Mouse (Mus musculus): ENCODE measurements at regions not wholly inside any gene's neighbourhood (a gene's known extent, or its start where the extent isn't known, plus 50 kb on each side); places are given as distances from the start of the nearest gene placed in this dataset.

DNA sequence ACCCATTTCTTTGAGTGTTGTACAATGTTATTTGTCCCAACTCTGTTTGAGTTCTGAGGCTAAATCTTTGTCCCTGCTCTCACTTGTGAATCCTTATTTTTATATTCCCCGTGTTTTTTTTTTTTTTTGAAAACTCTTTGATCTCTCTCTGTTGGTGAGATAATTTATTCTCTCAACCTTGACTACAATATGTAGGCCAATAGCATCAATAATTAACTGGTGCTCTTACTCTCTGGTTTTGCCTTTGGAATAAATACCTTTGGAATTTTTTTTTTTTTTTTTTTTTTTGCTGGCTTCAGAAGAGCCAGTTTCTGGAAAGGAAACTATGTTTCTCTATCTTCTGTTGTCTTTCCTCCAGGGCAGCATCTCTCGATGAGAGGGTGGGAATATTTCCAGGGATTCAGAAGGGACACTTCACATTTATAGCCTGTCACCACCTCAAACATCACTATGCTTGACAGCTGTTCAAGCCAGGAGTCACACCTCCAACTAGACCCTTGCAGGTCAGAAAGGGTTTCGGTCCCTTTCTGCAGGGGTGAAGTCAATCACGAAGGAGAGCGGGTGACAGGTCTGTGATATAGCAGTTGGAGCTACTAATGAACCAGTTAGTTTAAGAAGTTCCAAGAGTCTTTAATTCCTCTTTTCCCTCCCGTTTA is 330.9 kb upstream of the Fam241a start:
- in situ Hi-C loops (cut with MseI, MboI), result no loop called here

DNA sequence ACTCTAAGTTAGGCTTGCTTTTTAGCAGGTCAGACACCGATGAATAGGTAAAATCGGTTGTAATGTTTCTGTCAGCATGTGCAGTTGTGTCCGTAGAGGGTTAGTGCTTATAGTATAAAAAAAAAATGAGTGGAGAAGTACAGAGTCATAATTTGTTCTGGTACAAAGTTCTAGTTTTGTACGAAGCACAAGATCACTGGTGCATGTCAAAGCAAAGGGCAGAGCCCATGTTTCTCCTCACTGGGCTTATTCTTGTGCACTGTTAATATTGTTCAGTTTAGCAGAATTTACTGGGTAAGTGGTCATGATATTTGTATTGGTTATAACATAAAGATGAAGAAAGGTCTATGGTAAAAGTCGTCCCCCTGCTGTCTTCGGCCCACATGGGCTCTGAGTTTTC is 330.4 kb upstream of the Fam241a start:
- in situ Hi-C loops (cut with MseI, MboI), result no loop called here

DNA sequence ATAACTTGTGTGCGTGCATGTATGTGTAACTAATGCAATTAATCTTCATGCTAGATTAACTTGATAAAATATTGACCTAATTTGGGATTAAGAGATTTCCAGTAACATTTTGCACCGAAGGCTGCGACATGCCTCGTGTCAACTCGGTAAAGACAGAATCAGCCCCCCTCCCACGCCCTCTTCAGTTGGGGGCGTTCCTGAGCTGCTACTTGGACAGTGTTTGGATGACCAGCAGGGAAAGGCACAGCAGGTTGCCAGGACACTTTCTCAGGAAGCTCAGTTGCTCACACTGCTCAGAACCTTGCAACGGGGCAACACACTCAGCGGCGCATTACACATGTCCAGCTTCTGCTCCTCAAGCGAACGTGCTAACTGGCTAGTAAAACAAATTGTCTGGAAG is 326.2 kb upstream of the Fam241a start:
- in situ Hi-C loops (cut with MseI, MboI), result no loop called here

DNA sequence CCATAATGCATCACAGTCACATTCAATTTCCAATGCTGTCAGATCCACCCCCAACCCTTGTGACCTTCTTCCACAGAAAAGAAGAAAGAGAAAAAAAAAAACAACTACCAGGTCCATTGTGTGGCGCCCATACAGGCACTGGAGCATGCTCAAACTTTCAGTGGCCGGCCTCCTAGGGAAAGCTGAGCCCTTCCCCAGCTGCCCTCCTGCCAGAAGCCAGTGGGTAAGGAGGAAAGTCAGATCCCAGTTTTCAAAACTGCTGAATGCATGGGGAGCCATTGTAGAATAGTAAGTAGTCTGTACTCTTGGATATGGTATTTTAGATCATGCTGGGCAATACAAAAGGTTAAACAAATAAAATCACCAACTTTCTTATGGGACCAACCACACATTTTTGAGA is 325.5 kb upstream of the Fam241a start:
- in situ Hi-C loops (cut with MseI, MboI), result no loop called here

DNA sequence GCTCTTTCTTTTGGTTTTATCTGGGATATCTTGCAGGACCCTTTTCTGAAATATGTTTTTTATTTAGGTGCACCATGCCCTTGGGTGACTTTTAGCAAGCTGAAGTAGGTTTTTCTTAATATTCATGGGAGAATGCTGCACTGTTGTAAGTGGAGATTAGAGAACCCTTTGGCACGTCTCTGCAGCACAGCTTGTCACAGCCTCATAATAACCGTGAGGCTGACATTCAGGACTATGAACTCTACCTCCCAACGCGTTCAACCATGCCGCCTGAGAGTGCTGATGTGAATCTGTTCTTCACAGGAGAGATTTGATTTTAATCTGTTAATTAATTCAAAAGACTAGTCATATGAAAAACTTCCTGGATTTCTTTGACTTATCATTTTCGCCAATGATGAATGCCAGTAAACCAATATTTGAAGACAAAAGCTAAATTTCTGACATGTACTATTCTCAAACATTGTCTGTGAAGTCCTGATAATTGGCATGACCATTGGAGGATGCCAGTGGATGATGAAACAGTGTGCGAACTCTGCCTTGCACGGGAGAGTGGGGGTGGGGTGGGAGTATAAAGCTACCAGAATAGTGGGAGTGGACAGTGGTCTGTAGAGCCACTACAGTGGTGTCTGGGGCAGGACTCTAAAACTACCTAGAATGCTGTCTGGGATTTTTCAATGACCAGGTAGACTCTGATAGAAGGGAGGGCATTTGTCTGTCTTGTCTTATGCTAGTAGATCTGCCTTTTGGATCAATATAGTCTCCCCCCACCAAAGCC is 324.8 kb upstream of the Fam241a start:
- in situ Hi-C loops (cut with MseI, MboI), result no loop called here

DNA sequence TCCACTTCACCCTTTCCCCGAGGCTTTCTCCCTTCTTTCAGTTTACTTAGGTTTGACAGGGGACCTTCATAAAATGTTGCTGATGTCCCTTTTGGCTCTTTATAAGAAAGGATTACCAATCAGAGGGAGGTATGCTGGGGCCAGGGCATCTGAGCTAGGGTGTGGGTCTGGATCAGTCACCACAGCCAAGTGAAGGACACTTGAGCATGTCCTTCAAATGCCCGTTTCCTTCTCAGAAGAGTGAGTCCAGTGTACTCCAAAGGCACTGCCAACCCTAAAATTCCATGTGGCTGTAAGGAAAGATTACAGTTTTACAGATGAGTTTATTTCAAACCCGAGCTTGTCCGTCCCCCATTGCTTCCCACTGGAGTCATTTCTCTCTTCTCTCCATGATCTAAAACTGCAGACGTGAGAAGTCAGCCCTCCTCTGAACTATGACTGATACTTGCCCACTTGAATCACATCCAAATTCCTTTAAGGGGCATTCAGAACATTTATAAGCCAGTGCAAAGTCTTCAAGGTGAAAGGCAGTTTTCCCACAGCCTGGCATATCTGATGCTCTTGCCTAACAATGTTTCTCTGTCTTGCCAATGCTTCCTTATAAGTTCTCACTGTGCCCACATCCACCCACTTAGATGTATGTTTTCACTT is 321.8 kb upstream of the Fam241a start:
- in situ Hi-C loops (cut with MseI, MboI), result no loop called here

DNA sequence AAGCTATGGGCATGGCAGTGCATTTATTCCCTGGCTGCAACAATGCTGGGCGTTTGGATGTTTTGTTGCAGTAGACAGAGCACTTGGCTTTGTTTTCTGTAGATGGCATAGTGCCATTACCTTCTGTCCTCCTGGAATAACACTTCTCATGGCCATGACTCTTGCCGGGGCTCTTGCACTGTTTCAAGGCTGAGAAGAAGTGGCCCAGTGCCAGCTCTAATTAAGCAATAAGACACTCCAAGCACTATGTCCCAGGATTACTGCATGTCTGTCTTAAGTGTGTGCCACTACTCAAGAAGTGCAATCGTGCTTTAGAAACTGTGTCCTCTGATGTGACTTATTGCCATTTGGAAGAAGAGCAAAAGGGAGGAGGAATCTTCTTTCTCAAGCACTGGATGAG is 316.1 kb upstream of the Fam241a start:
- in situ Hi-C loops (cut with MseI, MboI), result no loop called here

DNA sequence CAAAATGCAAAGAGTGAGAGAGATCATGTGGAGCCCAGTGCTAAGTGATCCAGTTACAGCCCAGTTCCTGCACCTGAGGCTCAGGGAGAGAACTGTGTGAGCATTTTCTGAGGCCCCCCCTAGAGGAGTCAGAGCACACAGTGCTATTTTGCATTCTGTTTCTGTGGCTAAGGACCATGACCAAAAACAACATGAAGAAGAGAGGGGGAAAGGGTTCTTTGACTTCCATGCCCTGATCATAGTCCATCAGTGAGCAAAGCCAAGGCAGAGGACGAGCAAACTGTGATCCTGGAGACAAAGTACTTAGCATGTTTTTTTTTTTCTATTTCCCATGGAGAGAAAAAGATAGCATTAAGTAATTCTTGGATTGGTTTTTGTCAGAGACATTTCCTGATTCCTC is 314.5 kb upstream of the Fam241a start:
- in situ Hi-C loops (cut with MseI, MboI), result no loop called here

DNA sequence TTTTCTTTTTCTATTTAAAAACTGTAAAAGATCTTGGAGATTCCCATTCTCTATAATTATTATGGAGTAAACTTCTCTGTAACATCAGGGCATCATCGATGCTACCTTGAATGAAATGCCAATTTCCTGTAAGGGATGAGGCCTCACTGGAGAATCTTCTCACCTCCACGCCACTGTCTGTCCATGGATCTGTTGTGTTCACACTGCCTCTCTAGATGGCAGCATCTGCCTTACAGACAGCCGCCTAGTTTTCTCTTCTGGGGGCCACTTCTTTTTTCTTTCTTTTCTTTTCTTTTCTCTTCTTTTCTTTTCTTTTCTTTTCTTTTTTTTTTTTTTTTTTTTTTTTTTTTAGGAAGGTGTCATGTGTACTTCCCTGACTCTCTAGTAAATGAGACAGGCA is 310.8 kb upstream of the Fam241a start:
- in situ Hi-C loops (cut with MseI, MboI), result no loop called here

DNA sequence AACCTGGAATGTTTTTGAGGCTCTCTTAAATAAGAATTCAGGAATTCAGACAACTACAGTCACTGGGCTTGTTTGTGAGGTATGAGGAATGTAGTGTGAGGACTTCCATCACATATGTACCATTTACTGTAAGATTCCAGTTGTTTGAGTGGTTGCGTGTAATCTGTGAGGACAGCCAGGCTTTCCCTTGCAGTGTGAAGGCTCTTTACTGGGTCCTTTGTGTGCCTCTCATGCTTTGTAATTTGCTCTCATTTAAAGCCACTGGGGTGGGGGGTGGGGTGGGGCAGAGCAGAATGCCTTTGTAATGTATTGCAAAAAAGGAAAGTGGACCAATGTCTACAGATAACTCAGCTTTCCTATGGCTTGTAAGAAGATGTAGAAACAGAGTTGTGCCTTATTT is 310.4 kb upstream of the Fam241a start:
- in situ Hi-C loops (cut with MseI, MboI), result no loop called here

DNA sequence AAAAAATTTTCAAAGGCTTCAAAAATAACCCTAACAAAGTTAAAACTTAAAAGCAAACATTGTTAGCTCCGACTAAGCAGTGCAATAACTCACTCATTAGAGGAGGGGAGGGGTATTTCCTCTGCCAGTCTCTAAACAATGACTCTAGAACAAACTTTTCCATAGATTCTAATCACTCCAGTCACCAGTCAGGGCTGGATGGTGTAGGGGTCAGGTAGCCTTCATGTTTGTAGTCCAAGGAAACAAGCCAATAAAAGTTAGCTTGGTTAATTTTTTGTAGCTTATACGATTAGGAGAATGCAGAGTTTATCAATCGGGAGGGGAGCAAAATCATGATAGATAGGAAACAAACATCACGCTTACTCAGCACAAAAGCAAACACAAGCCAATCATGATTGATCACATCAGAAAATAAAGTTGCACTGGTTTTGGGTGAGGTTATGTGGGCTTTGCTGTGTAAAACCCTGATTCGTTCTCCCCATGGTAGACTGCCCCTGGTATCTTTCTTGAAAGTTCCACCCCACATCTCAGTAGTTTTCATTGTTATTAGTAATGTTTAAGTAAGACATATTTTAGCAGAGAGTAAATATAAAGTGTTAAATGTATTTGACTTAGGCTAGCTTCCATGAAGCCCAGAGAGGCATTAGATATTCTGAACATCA is 304.6 kb upstream of the Fam241a start:
- in situ Hi-C loops (cut with MseI, MboI), result no loop called here

DNA sequence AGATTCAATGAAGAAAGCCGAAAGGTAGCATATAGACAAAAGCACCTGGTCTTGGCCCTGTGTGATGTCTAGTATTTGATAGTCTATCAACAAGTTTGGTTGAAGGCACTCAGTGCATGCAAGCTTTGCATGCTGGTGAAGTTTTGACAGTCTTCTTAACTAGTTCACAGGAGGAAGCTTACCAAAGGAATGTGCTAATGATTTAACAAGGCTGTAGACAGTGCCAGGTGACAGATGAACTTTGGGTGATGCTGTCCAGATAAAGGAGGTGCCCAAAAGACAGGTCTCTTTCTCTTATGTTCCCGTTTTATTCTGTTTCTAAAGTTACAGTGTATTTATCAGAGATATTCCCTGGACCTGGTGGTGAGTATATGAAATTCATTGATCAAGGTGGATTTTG is 303.3 kb upstream of the Fam241a start:
- in situ Hi-C loops (cut with MseI, MboI), result no loop called here

DNA sequence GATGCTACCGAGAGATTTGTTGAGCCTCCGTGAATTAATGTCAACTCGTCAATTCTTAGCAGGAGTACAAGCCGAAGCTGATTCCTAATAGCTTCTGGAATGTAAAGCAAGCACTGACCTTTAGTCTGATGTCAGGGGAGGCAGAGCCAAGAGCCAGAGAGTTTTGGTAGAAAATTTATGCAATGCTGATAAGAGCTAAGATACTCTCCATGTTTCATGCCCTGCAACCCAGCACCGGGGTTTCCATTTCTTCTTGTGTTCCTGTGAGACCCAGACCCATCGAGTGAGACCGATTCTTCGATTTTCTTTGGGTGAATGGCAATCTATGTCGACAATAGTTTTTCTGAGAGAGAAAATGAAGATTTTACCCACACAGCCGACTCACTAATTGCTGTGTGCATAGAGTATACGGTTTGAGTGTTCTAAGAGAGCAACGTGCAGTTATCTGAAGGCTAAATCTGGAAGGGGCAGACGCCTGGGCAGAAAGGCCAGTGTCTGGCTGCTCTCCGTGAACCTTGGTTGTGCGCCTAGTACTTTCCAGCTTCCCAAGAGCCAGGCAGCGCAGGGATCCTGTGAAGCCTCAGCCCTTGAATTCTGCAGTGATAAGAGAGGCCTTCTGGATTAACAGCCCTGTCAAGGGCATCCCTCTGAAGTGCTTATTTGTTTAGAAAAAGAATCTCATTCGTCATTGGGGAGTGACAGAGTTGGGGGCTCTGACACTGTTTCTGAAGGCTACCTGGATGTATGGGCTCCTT is 296.1 kb upstream of the Fam241a start:
- in situ Hi-C loops (cut with MseI, MboI), result no loop called here

DNA sequence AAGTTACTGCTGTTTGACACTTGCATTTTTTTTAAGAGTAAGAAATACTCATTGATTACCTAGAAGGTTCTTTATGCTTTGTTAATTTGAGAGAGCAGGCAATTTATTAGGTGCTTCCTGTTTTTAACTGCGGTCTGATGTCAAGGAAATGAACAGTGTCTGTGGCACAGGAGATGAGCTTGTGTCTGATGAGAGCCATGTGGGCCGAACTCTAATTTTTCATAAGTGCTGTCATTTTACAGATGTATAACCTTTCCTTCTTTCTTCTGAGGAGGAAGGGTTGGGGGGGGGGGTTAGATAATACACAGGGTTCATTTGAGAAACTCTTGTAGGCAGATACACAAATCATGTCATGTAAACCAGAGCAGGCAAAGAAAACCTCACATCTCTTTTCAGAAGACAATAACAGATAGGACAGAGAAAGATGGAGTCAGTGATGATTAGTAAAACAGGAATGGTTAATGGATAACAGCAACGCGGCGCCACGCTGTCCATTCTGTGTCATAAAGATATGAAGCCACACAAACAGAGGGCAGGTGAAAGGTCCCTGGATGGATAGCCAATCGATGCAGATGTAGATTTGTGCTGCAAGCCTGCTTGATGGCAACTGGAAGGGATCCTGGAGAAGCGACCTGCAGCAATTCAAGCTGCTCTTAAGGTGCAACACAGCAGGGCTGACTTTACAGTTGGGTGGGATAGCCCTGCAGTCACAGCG is 291.4 kb upstream of the Fam241a start:
- in situ Hi-C loops (cut with MseI, MboI), result no loop called here

DNA sequence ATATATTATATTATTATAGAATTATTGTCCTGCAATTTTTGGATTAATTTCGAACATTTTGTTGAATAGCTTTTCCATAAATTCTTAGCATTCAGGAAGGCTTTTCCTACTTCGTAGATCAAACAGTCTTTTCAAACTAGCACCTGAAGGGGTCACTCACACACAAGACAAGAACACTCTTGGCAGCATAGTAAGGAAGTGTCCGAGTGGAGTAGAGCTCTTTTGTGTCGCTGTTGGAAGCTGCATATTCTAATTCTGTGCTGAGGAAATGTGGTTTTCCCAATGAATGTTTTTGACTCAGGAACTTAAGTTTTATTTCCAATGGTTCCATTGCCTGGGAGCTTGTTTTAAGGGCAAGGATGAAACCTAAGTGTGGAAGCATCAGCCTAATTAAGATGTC is 290.2 kb upstream of the Fam241a start:
- in situ Hi-C loops (cut with MseI, MboI), result no loop called here

DNA sequence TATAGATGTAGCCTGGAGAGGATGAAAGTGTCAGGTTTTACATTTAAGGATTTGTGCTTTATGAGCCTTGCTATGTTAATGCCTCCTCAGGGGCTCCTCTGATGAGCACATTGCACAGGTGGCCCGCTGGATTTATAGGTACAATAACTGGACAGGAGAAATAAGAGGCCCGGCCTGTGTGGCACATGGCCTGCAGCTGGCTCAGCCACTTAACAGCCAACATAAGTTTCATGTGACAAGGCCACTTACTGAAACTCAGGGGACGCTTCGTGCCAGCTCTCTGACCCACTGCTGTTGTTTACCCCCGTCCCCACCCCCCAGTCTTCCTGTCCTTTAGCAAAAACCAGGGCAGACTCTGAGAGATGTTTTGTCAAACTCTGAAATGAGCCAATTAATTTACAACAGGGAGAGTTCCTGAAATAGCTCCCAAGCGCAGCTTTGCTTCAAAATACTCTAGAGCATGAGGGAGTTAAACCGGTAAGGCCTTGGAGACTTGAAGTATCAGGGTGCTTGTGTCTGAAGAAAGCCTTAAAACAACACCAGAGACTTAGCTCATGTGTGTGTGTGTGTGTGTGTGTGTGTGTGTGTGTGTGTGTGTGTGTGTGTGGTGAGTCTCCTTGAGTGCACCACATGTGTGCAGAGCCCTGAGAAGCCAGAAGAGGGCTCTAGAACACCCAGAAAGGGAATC is 285.2 kb upstream of the Fam241a start:
- in situ Hi-C loops (cut with MseI, MboI), result no loop called here

DNA sequence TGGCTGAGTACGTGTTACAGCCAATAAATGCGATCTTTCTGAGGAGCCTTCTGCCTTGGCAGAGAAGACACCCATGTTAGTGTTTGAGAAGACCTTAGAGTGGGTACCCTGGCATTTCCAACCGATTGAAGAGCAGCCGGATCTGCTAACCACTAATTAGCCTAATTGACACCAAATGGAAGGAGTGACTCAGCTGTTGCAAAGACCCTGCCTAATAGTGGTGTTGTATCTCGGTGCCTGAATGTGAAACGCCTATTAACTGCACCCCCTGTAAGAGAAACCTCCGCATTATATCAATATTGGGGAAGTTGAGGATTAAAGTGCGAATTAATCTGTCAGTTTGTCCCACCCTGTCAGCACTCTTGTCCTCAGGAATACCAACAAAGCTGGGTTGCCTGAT is 253.1 kb upstream of the Fam241a start:
- in situ Hi-C loops (cut with MseI, MboI), result no loop called here

DNA sequence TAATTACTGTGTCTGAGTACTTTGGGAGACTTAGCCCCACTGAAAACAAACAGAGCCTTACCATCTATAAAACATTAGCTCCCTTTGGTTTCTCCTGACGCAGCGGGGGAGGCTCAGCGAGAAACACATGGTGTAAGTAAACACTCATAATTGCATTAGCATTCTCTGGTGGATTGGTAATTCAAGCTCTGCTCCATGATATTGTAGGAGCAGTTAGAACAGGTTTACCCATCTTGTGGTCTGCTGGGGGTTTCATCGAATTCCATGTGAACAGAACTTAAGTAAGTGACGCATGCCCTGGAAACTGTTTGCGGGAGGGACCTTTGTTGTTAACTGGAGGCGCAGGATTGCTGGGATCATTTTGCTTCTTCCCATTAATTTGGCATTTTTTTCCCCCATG is 249.2 kb upstream of the Fam241a start:
- in situ Hi-C loops (cut with MseI, MboI), result no loop called here

DNA sequence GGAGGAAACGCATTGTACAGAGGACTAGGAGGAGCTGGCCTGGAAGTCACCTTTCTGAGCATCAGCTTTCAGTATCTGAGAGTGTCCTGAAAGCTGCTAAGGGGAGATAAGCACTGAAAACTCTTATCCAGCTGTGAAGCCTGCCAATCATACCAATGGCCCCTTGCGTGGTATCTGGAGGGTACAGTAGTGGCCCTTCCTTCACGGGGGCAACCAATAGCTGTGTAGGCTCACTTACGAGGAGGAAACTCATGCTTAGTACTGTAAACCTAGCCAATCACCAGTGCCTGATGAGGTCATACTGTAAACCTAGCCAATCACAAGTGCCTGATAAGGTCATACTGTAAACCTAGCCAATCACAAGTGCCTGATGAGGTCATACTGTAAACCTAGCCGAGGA is 231.7 kb upstream of the Fam241a start:
- in situ Hi-C loops (cut with MseI, MboI), result no loop called here

DNA sequence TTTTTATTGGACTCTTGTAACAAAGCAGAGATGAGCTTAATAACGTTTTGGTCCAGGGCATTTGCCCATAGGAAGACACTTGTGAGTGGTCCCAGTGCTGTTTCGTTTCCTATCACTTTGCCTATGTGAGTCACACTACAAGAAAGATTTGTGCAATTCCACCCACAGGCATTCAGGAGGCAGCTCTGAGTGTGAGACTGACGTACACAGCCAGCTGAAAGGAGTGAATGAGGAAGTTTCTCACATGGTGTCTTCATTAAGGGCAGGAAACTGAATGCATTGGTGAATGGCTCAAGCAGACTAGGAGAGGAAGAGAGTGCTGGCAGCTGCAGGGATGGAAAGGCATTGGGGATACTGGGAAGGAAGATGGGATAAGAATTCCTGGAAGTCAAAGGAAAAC is 230.5 kb upstream of the Fam241a start:
- in situ Hi-C loops (cut with MseI, MboI), result no loop called here

DNA sequence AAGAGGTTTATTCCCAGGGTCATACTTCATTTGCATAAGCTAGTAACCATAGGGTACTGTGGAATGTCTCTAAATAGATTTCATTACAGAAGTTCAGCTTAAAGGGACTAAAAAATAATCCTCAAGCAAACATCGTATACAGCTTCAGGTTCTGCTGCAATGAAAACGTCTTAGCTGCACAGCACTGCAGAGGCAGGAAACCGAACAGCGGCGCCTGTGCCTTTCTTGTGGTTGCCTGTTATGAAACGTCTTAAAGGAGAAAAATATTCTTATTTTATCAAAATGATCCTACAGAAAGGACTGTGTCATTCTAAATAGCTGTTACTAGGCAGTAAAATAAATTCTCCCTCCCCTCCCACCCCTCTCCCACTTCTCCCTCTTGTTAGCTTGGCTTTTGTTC is 226.0 kb upstream of the Fam241a start:
- in situ Hi-C loops (cut with MseI, MboI), result no loop called here

Measured in mouse trophoblast stem cell (cell line).